12 mouse cellular contexts compared by ENCODE assay signal in the genomic region with DNA sequence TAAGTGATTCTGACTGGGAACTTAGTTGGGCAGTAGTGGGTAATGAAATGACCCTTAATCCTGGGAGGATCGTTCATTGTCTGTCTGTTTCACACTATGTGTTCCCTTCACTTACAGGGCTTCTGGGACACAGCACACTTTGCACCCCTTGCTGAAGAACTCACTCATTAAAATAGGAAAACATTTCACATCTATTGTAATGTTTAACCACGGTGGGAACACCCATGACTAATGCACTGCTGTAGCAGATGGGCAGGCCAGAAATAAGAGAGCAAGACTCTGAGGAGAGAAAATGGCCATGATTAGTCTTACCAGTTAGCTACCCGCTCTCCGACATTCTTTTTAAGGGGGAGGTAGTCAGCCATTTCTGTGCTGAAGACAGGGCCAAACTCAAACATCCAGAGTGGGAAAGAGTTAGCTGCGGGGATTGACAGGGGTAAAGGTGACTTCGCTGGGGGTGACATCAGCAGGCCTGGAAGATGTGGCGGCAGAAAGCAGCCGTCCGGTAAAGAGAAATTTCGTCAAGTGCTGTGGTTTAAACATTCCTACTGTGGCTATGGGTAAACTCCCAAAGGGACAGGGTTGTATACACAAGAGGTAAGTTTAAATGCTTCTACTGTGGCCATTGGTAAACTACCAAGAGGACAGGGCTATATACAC.
"Had no signal": no experiment of that assay in that cellular context is flagged by ENCODE, and none has a peak within 500 bp of the region (broad histone marks: within the 10 kb centered on the region; RNA-seq: fewer than 3 reads in every experiment).

No protein-coding gene starts in this region.

- H3K4me1 ChIP-seq: limb, embryonic 13.5 days; neural tube, embryonic 13.5 days had no signal

- H3K9me3 ChIP-seq: limb, embryonic 13.5 days; midbrain, embryonic 12.5 days; neural tube, embryonic 13.5 days had no signal

- H3K9ac ChIP-seq: limb, embryonic 13.5 days; midbrain, embryonic 12.5 days; neural tube, embryonic 13.5 days had no signal

- ATAC-seq: inflammation-experienced regulatory T-cells, adult 6 months; intestine, postnatal 0 days; midbrain, embryonic 16.5 days had no signal

- H3K36me3 ChIP-seq: limb, embryonic 13.5 days; midbrain, embryonic 12.5 days; neural tube, embryonic 13.5 days had no signal

- H3K27me3 ChIP-seq: neural tube, embryonic 13.5 days had no signal

- DNase-seq: layer of hippocampus, adult 9-11 months; left cerebral cortex, postnatal 4 days; lung, adult 18-20 months; retina, postnatal 1 day; right cerebral cortex, postnatal 25 days; thymus, postnatal 4 days had no signal

- H3K27ac ChIP-seq: limb, embryonic 13.5 days; midbrain, embryonic 12.5 days; neural tube, embryonic 13.5 days had no signal

- H3K4me3 ChIP-seq: limb, embryonic 13.5 days; midbrain, embryonic 12.5 days; neural tube, embryonic 13.5 days had no signal

- H3K4me2 ChIP-seq: limb, embryonic 13.5 days; midbrain, embryonic 12.5 days; neural tube, embryonic 13.5 days had no signal
